Mouse (Mus musculus): ENCODE data around the gene 4933402N22Rik. TPM values are rescaled to one million over a fixed set of nuclear protein-coding genes. Genes with fewer than 3 reads are reported as not detected.
"Not testable (repeated sequence)": the region's sequence is repeated elsewhere in the genome, so short reads cannot be mapped to it uniquely, and the experiment has no call there.

The 4933402N22Rik gene
- not detected in 2 replicates for polyA plus RNA-seq (2012; rRNA removed)

- not testable (repeated sequence) for H3K4me3 ChIP-seq (ENCODE audit: insufficient read depth, low read length); H3K4me1 ChIP-seq (ENCODE audit: control insufficient read depth, insufficient read depth, low read length); H3K27ac ChIP-seq (ENCODE audit: insufficient read depth, low read length)
These were observed at the start of gene 4933402N22Rik for GRCm38 (mm10) chr5:11917743-11918142. 4933402N22Rik (plus strand) TSS chr5:11918043.

GRCm38 (mm10) chr5:11923790-11924189, 5.9 kb downstream of the 4933402N22Rik start:
- not testable (repeated sequence) for H3K4me1 ChIP-seq (ENCODE audit: control insufficient read depth, insufficient read depth, low read length); H3K27ac ChIP-seq (ENCODE audit: insufficient read depth, low read length); H3K4me3 ChIP-seq (ENCODE audit: insufficient read depth, low read length)

Other genes starting within 250 kb of the 4933402N22Rik start
- not detected in 2 replicates for gene Gm8922, start 236.1 kb upstream of the 4933402N22Rik start, polyA plus RNA-seq (2012; rRNA removed)
- not detected in 2 replicates for gene Gm8926, start 147.5 kb upstream of the 4933402N22Rik start, polyA plus RNA-seq (2012; rRNA removed)
- not detected in 2 replicates for gene Gm6465, start 72.5 kb upstream of the 4933402N22Rik start, polyA plus RNA-seq (2012; rRNA removed)